Mouse (Mus musculus) telencephalon, adult 2 months (tissue): ENCODE measurements at regions not wholly inside any gene's neighbourhood (a gene's known extent, or its start where the extent isn't known, plus 50 kb on each side); places are given as distances from the start of the nearest gene placed in this dataset.
A peak's percentile ranks its signal among the peaks of the same experiment; 100 is the strongest.

Source experiments
- DNase-seq: peaks from one replicate; pipeline ENCODE4 v3.0.0-alpha.2; 2011; ENCODE audit warnings: low read depth, low spot score

DNA sequence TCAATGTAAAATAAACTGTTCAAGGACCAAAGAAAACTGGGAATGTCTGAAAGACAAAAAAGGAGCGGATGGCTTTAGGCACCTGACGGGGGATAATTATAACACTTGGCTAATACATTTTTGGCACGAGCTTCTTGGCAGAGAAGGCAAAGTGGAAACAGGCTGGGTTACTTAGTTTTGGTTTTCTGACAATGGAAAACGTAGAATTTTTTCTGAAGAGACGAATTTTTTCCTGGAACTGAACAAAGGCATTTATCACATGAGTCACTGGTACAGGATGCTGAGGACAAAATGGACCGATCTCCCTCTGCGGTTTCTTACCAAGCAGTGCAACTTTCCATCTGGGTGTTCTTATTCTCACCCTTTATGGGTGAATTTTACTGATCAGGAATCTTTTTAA lies 143.2 kb upstream of the Slit3 start:
- no peak for DNase-seq

- no peak for DNase-seq
Observed at GRCm38 (mm10) chr11:34975771-34976302, 142.4 kb upstream of the Spdl1 start.

DNA sequence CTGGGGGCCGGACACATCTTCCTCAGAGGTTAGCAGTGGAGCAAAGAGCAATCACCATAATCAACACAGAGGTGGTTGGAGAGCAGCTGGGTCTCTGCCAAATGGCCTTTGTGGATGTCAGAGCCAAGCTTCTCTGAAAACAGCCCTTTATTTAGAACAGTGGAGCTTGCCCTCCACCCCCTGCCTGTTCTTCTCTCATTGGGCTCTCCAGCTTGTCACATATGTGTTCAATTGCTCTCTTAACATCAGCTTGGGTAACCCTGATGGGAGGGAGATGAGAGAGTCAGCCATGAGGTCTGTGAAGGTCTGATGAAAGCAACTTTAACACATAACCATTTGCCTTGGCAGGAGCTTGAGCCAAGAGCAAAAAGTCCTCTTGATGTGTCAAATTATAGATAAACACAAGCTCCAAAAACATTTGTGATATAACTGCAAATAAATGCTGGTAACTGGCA lies 140.1 kb upstream of the Spdl1 start:
- no peak for DNase-seq

GRCm38 (mm10) chr11:34973012-34973411 lies 139.6 kb upstream of the Spdl1 start:
- no peak for DNase-seq

- no peak for DNase-seq
Observed at GRCm38 (mm10) chr11:34959291-34959690, 125.8 kb upstream of the Spdl1 start.

GRCm38 (mm10) chr11:34941486-34942456 lies 108.3 kb upstream of the Spdl1 start:
- no peak for DNase-seq

DNA sequence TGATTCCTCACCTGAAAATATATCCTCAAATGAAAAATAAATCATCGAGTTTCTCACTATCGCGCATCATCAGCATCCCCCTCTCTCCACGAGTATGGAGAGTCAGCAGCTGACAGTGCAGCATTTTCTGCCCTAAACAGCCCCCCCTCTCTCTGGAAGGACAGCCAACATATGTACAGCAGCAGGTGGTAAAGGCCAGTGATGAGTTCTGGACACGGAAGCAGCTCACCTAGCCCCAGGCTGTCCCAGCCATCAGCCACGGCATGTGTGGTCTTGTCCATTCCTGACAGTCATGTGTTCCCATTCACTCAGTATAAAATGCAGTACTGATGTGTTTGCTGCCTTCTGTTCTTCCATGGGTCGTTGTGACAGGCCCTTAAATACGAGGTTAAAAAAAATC lies 106.7 kb upstream of the Spdl1 start:
- DNase-seq = no peak

DNA sequence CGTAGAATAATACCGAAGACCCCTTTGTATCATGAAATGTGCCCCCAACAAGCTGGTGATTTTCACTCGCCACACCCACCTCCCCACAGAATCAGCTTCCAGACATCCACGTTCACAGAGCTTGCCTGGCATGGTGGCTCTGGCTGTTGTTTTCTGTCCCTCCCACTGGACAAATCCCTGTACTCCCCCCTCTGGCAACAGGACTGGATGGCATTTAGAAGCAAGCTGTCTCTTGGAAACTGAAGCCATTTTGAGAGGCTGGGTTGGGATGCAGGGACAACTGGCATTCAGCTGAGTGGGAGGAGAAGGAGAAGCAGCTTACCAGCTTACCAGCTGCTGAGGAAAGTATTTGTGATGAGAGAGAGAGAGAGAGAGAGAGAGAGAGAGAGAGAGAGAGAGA lies 105.6 kb upstream of the Spdl1 start:
- peak; percentile 74 for DNase-seq

DNA sequence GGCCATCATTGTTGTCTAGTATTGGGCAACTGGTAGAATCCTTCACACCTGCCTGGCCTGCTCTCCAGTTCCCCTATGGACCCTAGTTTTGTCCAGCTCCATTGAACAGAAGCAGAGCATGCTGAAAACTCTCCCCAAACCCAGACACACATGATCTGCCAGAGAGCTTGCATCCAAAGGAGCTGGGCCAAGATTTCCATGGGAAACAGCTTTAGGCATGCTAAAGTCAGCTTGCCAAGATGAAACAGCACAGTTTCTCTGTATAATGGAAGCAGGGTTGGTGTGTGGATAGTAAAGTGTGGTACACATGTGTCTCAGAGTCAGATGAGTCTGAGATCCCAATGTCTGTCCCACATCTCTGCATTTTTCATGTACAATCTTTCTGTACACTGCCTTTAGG lies 98.8 kb upstream of the Spdl1 start:
- DNase-seq = no peak

DNA sequence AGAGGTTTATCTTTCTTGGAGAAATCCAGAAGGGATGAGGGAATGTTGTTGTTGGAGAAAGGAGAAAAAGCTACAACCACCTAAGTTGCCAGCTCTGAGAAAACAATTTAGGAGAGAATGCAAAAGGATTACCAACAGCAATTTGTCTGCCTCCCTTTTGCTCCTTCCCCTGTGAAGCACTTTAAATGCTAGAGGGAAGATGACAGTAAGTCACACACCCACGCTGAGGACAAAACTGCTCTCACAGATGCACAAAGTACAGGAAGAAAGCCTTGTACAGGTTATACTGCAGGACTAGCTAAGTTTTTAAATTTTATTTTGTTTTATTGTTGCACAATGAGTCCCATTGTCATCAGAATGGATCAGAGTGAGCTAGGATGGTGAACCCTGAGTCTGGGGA lies 83.7 kb upstream of the Spdl1 start:
- DNase-seq = peak; percentile 23

DNA sequence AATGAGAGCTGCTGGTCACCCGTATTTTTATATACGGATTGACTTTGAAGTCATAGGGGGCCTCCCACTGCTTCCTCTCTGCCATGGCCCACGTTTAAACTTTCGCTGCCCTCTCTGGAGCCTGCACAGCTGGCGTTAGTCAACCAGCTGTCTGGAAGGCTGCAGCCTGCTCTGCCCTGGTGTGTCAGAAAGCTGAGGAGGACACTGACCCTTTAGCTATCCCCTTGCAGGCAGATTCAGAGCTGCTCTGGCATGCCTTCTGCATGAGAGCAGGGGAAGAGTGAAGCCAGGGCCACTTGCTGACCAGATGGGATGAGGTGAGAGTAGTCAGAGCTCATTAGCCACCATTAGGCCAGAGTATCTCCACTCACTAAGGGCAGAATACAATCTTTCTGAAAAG lies 76.4 kb upstream of the Spdl1 start:
- DNase-seq = no peak

DNA sequence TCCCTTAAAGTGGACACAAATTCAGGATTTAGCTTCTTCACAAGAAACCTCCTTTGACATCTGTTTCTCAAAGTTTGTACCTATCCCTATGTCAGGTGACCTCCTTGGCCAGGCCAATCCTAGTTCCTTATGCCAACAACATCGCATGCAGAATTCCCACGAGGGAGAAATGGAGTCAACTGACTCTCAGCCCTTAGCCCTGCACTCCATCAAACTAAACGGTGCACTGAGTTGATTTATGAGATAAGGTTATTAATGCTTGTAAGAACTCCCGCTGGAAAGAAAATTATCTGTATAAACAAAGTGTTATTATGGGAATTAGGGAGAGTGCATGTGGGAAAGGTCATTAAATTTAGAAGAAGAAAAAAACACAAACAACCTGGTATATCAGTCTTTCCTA lies 70.8 kb upstream of the Spdl1 start:
- no peak for DNase-seq

DNA sequence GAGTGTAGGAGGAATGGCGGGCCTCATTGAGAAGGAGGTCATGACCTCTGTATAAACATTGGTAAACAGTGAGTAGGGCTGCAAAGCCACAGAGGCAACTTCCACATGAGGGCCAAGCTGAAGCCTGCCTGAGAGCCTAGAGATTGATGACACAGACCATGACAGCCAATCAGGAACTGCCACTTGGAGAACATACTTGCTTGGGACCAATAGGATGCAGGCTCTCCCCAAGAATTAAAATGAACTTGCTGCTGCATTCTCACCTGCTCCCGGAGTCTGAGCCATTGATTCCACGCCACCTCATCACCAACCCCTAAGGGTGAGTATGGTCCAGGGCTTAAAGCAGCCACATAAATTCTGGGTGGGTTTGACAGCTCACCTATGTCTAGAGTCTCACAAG lies 66.0 kb upstream of the Spdl1 start:
- DNase-seq = no peak

DNA sequence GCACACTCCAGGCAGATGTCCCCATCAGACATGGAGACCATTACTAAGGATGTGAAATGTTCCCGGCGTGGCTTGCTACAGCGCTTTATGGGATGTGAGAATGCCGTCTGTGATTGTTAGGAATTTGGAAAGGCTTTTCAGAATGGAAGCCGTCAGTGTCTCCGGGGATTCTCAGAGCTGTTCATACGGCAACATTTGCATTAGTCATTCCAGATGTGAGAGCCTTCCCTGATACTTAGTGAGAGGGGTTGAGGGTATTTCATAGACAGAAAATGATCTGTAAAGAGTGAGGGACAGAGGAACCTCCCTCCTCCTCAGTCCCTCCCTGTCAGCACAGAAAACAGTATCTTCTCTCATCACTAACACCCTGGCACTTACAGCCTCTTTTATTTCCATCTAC lies 62.2 kb upstream of the Spdl1 start:
- no peak for DNase-seq

DNA sequence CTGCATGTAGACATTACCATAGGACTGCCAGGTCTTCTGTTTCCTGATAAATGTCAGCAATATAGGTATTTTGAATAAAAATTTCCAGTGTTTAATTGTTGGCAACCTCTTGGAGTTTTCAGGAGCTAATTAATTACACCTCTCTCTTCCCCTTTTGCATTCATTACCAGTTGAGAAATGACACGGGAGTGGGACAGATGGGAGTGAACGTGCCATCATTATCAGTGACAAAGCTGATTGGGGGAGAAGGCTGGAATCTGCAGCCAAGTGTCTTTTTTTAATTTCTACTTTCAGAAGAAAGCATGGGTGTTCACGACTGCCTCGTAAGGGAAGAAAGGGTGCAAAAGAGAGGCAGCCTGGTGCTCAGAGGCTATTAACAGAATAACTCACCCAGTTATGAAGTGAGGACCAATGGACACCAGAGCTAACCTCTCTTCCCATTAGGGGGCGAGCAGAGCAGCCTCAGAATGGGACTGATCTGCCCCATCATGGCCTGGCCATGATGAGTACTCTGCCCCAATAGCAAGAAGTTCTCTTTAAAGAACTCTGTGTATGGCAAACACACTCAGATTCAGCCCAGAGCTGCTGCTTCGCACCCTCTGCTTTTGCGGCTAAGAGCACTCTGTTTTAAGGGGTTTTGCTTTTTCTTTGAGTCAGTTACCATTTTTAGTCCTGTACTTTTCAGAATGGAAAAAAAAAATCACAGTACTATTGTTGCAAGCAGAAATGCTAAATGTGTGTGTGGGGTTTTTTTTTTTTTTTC lies 55.1 kb upstream of the Spdl1 start:
- DNase-seq = peak; percentile 46

DNA sequence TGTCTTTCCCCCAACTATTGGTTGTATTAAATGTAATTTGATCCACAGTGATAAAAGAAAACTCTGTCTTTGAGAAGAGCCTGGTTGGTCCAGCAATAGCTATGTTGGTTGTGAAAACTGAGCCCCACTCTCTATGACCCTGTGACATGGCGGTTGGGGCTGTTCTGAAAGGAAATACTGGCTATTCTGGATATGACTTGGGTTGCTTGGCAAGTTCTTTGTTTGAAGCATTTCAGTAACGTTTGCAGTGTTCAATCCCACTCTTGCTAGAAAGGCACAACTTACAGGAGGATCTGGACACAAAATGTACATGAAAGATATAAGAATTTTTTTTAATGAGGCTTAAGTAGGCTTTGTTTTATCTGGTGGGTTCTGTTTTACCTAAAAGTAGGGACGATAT lies 54.1 kb upstream of the Spdl1 start:
- no peak for DNase-seq
